Mouse (Mus musculus): ENCODE results near the gene Aco2.
A peak's percentile ranks its signal among the peaks of the same experiment; 100 is the strongest.

Aco2 gene

GRCm38 (mm10) chr15:81846755-81847154 is 25.4 kb upstream of the Aco2 start:
- DNase-seq (ENCODE audit: low spot score) = no peak

- no peak for DNase-seq (ENCODE audit: low spot score)
These were observed 24.9 kb upstream of the Aco2 start for GRCm38 (mm10) chr15:81847161-81847560.

- no peak for DNase-seq (ENCODE audit: low spot score)
These were observed 24.2 kb upstream of the Aco2 start for GRCm38 (mm10) chr15:81847861-81848260.

- DNase-seq (ENCODE audit: low spot score) = no peak
These were observed 23.8 kb upstream of the Aco2 start for GRCm38 (mm10) chr15:81848301-81848700.

- no peak for DNase-seq (ENCODE audit: low spot score)
These were observed 23.0 kb upstream of the Aco2 start for GRCm38 (mm10) chr15:81849104-81849503.

- DNase-seq (ENCODE audit: low spot score) = no peak
These were observed 21.4 kb upstream of the Aco2 start for GRCm38 (mm10) chr15:81850718-81851117.

GRCm38 (mm10) chr15:81851375-81851774 is 20.7 kb upstream of the Aco2 start:
- DNase-seq (ENCODE audit: low spot score) = no peak

- DNase-seq (ENCODE audit: low spot score) = no peak
These were observed 19.6 kb upstream of the Aco2 start for GRCm38 (mm10) chr15:81852411-81853000.

GRCm38 (mm10) chr15:81853081-81853480 is 19.0 kb upstream of the Aco2 start:
- no peak for DNase-seq (ENCODE audit: low spot score)

GRCm38 (mm10) chr15:81856030-81856790 is 15.9 kb upstream of the Aco2 start:
- peak; percentile 82 for DNase-seq (ENCODE audit: low spot score)

- no peak for DNase-seq (ENCODE audit: low spot score)
These were observed 15.0 kb upstream of the Aco2 start for GRCm38 (mm10) chr15:81856938-81857723.

- DNase-seq (ENCODE audit: low spot score) = no peak
These were observed 14.4 kb upstream of the Aco2 start for GRCm38 (mm10) chr15:81857724-81858116.

- DNase-seq (ENCODE audit: low spot score) = peak; percentile 93
These were observed 14.0 kb upstream of the Aco2 start for GRCm38 (mm10) chr15:81858138-81858516.

- peak; percentile 62 for DNase-seq (ENCODE audit: low spot score)
These were observed 13.4 kb upstream of the Aco2 start, which contains the start of gene Tob2 for GRCm38 (mm10) chr15:81858517-81859329. Gene Tob2, minus strand, starts transcription at chr15:81858796.

GRCm38 (mm10) chr15:81859330-81860255 is 12.5 kb upstream of the Aco2 start:
- DNase-seq (ENCODE audit: low spot score) = peak; percentile 77

- DNase-seq (ENCODE audit: low spot score) = no peak
These were observed 11.5 kb upstream of the Aco2 start for GRCm38 (mm10) chr15:81860471-81861135.

- DNase-seq (ENCODE audit: low spot score) = no peak
These were observed 7.9 kb upstream of the Aco2 start for GRCm38 (mm10) chr15:81864238-81864637.

- DNase-seq (ENCODE audit: low spot score) = no peak
These were observed 2.1 kb upstream of the Aco2 start for GRCm38 (mm10) chr15:81869985-81870384.

GRCm38 (mm10) chr15:81871604-81872261 is 376 bp upstream of the Aco2 start, which contains the start of gene Phf5a:
Gene Phf5a, minus strand, starts transcription at chr15:81871911.
- peak; percentile 76 for DNase-seq (ENCODE audit: low spot score)
